Mouse (Mus musculus) forebrain, embryonic 11.5 days (tissue): Measurements from ENCODE around the gene Scd2. TPM values are rescaled to one million over a fixed set of nuclear protein-coding genes. Genes with fewer than 3 reads are reported as not detected.
"Not testable (repeated sequence)": the region's sequence is repeated elsewhere in the genome, so short reads cannot be mapped to it uniquely, and the experiment has no call there.

Experiments used
- ATAC-seq: fragments of 200-750 bp; cut with Nextera tagmentation; replicated peaks from 2 replicates; pipeline ENCODE4 v1.8.0; 2017; ENCODE audit warnings: moderate TSS enrichment; ENCODE audit not compliant: low FRiP score
- DNase-seq: peaks from one replicate; pipeline ENCODE4 v3.0.0-alpha.2; 2017; ENCODE audit warnings: low spot score
- H3K27ac ChIP-seq: fragments of 300-500 bp; sonication (generic); 2 replicates; pipeline ENCODE4 v1.5.1; 2014; ENCODE audit warnings: low read depth, low read length
- H3K27me3 ChIP-seq: fragments of 300-500 bp; sonication (generic); 2 replicates; pipeline ENCODE4 v1.6.1; 2014; ENCODE audit warnings: mild to moderate bottlenecking, low read length, mixed read lengths; ENCODE audit not compliant: control insufficient read depth, insufficient read depth
- H3K36me3 ChIP-seq: fragments of 300-500 bp; sonication (generic); 2 replicates; pipeline ENCODE4 v1.6.1; 2014; ENCODE audit warnings: mild to moderate bottlenecking, low read length, moderate library complexity, mixed read lengths; ENCODE audit not compliant: control insufficient read depth, insufficient read depth
- H3K4me1 ChIP-seq: fragments of 300-500 bp; sonication (generic); replicated peaks from 2 replicates; pipeline ENCODE4 v1.6.1; 2014; ENCODE audit warnings: low read length, mixed read lengths; ENCODE audit not compliant: control insufficient read depth, insufficient read depth
- H3K4me2 ChIP-seq: fragments of 300-500 bp; sonication (generic); 2 replicates; pipeline ENCODE4 v1.6.1; 2014; ENCODE audit warnings: low read depth, mild to moderate bottlenecking, low read length, moderate library complexity, mixed read lengths; ENCODE audit not compliant: severe bottlenecking
- H3K4me3 ChIP-seq: fragments of 300-500 bp; sonication (generic); 2 replicates; pipeline ENCODE4 v1.5.1; 2014; ENCODE audit warnings: low read depth, low read length
- H3K9ac ChIP-seq: fragments of 300-500 bp; sonication (generic); 2 replicates; pipeline ENCODE4 v1.6.1; 2014; ENCODE audit warnings: low read length
- H3K9me3 ChIP-seq: fragments of 300-500 bp; sonication (generic); 2 replicates; pipeline ENCODE4 v1.6.1; 2016; ENCODE audit warnings: low read length, mixed read lengths; ENCODE audit not compliant: control insufficient read depth
- WGBS: fragments of 180-500 bp; shearing (Covaris S2); extraction: QIAGEN DNeasy Blood & Tissue Kit; methylation state at CpG from one replicate; pipeline ENCODE4 v1.1.7; 2014; 5-methylcytosine and 5-hydroxymethylcytosine counted together
- polyA plus RNA-seq: library from polyadenylated mRNA; unstranded; fragments of >200 nt; fragmentation: Nextera tagmentation; extraction: Ambion mirVana; gene quantifications from 2 replicates; pipeline ENCODE4 v1.2.1, GENCODE M21; 2014

Scd2 gene
- polyA plus RNA-seq, 1 experiment from 2014 or later: 466 TPM

DNA sequence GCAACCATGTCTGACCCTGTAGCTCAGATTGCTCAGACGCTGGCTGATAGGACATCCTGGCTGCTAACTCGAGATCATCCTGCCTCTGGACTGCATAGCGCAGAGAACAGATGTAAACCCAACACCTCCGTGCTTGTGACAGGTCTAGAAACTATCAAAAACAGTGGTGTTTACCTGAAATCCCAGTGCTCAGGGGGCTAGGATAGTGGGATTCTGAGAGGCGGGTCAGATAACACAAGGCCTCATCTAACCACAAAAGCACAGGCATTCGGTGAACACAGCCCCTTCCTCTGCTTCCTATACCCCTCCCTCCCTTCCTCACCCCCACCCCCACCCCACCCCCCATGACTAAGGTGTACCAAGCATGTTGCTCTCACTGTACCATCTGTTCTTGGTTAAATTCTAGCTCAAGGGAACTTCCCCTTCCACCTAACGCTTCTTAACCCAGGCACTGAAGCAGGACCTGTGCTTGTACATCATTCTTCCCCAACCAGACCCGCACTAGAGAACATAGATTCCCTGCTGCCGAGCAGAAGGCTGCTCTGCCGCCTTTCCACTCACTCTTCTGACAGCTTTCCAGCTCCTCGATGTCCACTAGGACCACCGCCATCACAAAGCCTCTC is 41.4 kb upstream of the Scd2 start:
- Histone ChIP-seq H3K9me3 (no peaks in the 10 kb centered on the region), H3K4me2 (no peak overlapping the region), H3K4me1 (peaks cover 8% of the 10 kb centered on the region; the same call in 1 of the 2 replicates), H3K4me3 (no peak overlapping the region), H3K36me3 (no peaks in the 10 kb centered on the region), H3K27me3 (no peaks in the 10 kb centered on the region), H3K9ac (no peak overlapping the region), H3K27ac (no peak overlapping the region)
- WGBS: 67% methylated on average over 12 of the region's 12 CpGs
- DNase-seq (no peak), ATAC-seq (no peak)

DNA sequence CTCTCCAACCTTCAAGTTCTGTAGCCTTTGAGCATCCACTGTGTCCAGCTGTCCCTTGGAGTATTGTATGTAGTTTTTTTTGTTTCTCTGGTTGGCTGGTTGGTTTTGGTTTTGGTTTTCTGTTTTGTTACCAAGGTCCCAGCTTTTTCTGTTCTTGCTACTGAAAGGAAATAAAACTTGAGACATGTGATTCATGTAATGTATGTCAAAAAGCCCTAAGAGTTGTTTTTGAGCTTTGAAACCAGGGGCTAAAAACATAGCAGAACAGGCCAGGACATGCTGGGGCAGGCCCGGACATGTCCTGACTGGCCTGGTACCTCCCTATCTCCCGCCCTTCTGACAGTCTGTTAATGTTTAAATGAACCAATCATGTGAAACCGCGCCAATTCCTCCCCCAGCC is 39.4 kb upstream of the Scd2 start:
- H3K4me1 ChIP-seq, H3K27ac ChIP-seq, DNase-seq, H3K27me3 ChIP-seq, ATAC-seq, H3K9ac ChIP-seq, H3K36me3 ChIP-seq, H3K4me3 ChIP-seq, H3K4me2 ChIP-seq, H3K9me3 ChIP-seq: not testable (repeated sequence)
- 92% methylated on average over 2 of the region's 4 CpGs for whole genome bisulfite sequencing

DNA sequence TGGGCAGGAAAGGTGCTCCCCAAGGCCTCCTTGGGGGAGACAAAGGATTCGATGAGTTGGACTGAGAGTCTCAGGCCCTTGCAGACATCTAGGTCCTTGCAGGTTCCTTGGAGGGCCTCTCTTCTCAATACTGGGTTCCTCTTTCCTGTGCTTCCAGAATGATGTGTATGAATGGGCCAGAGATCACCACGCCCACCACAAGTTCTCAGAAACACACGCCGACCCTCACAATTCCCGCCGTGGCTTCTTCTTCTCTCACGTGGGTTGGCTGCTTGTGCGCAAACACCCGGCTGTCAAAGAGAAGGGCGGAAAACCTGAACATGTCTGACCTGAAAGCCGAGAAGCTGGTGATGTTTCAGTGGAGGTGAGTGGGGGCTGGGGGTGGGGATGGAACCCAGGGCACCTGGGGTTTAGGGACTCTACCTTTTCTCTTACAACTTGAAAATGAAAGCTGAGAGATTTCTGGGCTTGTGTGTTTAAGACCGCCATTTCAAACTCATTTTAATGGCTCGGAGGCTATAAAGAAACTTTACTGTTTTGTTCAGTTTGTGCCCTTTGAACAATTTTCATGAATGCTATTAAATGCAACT is 36.0 kb upstream of the Scd2 start:
- no peaks in the 10 kb centered on the region for H3K4me1 ChIP-seq
- 91% methylated on average over 11 of the region's 13 CpGs for WGBS
- H3K27me3 ChIP-seq: no peaks in the 10 kb centered on the region
- H3K9ac ChIP-seq: no peak overlapping the region
- no peaks in the 10 kb centered on the region for H3K9me3 ChIP-seq
- ATAC-seq (no peak), DNase-seq (no peak)
- H3K27ac ChIP-seq: no peak overlapping the region
- H3K36me3 ChIP-seq: no peaks in the 10 kb centered on the region
- H3K4me3 ChIP-seq: no peak overlapping the region
- H3K4me2 ChIP-seq: no peak overlapping the region

DNA sequence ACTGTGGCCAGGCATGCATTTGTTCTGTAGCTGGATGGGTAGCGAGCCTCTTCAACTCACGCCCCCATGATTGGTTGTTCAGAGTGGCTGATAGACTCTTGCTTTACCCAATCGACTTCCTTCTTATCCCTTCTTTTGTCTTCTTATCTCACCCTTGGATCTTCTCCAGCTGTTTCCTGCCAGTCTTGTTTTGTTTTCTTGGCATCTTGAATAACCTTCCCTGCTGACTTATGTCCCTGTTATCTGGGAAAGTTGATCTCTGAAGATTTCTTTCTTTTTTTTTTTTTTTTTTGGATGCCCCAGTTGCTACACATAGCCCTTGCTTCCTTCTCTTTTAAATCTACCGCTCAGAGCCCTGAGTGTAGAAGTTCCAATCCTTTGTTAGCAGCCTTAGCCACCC is 34.0 kb upstream of the Scd2 start:
- no peak overlapping the region for H3K9ac ChIP-seq
- 81% methylated on average over 4 of the region's 4 CpGs for whole genome bisulfite sequencing

DNA sequence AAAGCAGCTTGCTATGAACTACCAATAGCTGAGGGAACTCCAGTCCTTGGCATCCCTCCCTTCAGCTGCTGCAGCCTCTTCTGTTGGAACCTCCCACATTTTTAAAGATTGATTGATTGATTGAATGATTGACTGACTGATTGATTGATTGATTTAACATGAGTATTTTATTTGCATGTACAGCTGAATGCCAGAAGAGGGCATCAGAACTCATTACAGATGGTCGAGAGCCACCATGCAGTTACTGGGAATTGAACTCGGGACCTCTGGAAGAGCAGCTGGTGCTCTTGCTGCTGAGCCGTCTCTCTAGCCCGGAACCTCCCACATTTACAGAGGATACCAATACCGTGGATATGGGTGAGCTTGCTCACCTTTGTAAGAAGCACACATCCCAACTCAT is 33.0 kb upstream of the Scd2 start:
- H3K9me3 ChIP-seq: no peaks in the 10 kb centered on the region
- no peaks in the 10 kb centered on the region for H3K36me3 ChIP-seq
- ATAC-seq (no peak), DNase-seq (no peak)
- no peak overlapping the region for H3K4me2 ChIP-seq
- no peak overlapping the region for H3K4me3 ChIP-seq
- no peaks in the 10 kb centered on the region for H3K4me1 ChIP-seq
- no peaks in the 10 kb centered on the region for H3K27me3 ChIP-seq
- WGBS: 80% methylated on average over 5 of the region's 5 CpGs
- H3K27ac ChIP-seq: no peak overlapping the region
- H3K9ac ChIP-seq: no peak overlapping the region

More for the DNA sequence above, 34.0 kb upstream of the Scd2 start:
- Histone ChIP-seq H3K4me3 (no peak overlapping the region), H3K9me3 (no peaks in the 10 kb centered on the region), H3K4me1 (no peaks in the 10 kb centered on the region), H3K27me3 (no peaks in the 10 kb centered on the region), H3K4me2 (no peak overlapping the region), H3K36me3 (no peaks in the 10 kb centered on the region), H3K27ac (no peak overlapping the region)
- DNase-seq (no peak), ATAC-seq (no peak)

DNA sequence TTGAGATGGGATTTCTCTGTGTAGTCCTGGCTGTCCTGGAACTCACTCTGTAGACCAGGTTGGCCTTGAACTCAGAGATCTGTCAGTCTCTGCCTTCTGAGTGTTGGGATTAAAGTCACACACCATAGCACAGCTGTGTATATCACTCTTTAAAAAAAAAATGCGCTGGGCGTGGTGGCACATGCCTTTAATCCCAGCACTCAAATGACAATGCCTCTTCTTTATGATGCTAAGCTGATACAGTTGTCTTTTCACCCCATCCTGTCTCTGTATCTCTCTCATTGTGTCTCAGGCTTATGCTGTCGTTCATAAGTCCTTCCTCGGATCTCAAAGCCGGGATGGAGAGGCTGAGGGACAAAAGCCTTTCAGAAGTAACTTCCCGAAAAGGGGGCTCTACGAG is 31.7 kb upstream of the Scd2 start:
- H3K27ac ChIP-seq: no peak overlapping the region
- no peaks in the 10 kb centered on the region for H3K36me3 ChIP-seq
- no peaks in the 10 kb centered on the region for H3K27me3 ChIP-seq
- H3K4me1 ChIP-seq: no peaks in the 10 kb centered on the region; the same call in 1 of the 2 replicates
- DNase-seq (no peak), ATAC-seq (no peak)
- no peak overlapping the region for H3K4me2 ChIP-seq
- H3K4me3 ChIP-seq: no peak overlapping the region
- no peak overlapping the region for H3K9ac ChIP-seq
- 77% methylated on average over 7 of the region's 7 CpGs for WGBS
- H3K9me3 ChIP-seq: no peaks in the 10 kb centered on the region

DNA sequence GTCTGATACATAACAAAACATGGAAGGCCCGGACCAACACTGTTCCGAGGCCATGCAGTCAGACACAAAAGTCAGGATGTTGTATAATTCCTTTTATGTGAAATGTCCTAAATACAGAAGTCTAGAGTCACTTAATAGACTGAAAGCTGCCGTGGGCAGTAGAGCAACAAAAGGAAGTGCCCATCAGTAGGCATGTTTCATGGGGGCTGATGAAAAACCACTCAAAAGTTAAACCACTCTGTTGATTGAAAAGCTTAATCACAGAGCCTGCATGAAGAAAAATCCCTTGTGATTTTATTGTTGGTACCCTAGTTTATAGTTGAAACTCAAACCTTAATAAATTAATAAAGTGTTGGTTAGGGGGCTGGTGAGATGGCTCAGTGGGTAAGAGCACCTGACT is 29.9 kb upstream of the Scd2 start:
- H3K27me3 ChIP-seq: no peaks in the 10 kb centered on the region
- no peak overlapping the region for H3K9ac ChIP-seq
- DNase-seq (no peak), ATAC-seq (no peak)
- H3K4me2 ChIP-seq: no peak overlapping the region
- no peaks in the 10 kb centered on the region for H3K9me3 ChIP-seq
- no peak overlapping the region for H3K27ac ChIP-seq
- H3K36me3 ChIP-seq: no peaks in the 10 kb centered on the region
- 87% methylated on average over 3 of the region's 3 CpGs for WGBS
- no peak overlapping the region for H3K4me3 ChIP-seq
- H3K4me1 ChIP-seq: peaks cover 8% of the 10 kb centered on the region; the same call in 1 of the 2 replicates

DNA sequence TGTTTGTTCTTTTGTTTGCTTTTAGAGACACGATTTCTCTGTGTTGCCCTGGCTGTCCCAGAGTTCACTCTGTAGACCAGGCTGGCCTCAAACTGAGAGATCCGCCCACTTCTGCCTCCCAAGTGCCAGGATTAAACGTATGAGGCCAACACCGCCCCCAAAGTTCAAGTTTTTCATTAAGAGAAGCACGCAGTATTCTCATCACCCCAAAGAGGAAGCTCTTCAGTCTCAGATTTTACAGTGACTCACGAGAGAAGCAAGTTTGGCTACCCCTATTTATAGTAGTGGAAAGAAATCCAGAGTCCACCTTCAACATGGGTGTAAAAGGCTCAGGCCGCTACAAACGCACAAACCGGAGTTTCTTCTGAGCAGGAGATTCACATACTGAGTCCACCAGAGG is 29.2 kb upstream of the Scd2 start:
- H3K4me1 ChIP-seq: peaks cover 8% of the 10 kb centered on the region; the same call in 1 of the 2 replicates
- H3K9me3 ChIP-seq: no peaks in the 10 kb centered on the region
- H3K4me3 ChIP-seq: no peak overlapping the region
- no peak overlapping the region for H3K9ac ChIP-seq
- DNase-seq (no peak), ATAC-seq (no peak)
- 81% methylated on average over 9 of the region's 9 CpGs for WGBS
- no peak overlapping the region for H3K4me2 ChIP-seq
- H3K27me3 ChIP-seq: no peaks in the 10 kb centered on the region
- no peak overlapping the region for H3K27ac ChIP-seq
- H3K36me3 ChIP-seq: no peaks in the 10 kb centered on the region

DNA sequence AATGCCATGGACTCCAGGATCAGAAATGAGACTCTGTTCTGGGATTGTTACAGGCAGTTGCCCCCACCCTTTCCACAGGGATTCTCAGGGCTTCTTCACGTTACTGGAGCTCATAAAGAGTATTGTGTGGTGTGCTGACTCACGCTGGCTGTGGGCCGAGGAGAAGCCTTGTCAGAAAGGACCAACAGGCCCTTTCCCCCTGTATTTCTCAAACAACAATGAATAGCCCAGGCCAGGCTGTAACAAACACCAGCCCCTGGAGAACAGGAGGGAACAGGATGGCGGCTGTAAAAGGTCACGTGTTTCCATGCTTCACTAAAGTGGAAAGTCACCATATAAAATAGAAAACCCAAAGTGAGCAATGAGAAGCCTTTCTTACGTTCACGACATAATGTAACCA is 28.2 kb upstream of the Scd2 start:
- Histone ChIP-seq H3K4me2 (no peak overlapping the region), H3K9me3 (no peaks in the 10 kb centered on the region), H3K36me3 (no peaks in the 10 kb centered on the region), H3K27ac (no peak overlapping the region), H3K9ac (no peak overlapping the region), H3K4me3 (no peak overlapping the region), H3K27me3 (no peaks in the 10 kb centered on the region), H3K4me1 (peaks cover 8% of the 10 kb centered on the region; the same call in 1 of the 2 replicates)
- DNase-seq: no peak
- ATAC-seq: no peak
- 44% methylated on average over 7 of the region's 7 CpGs for WGBS
